Mouse (Mus musculus) left cerebral cortex, adult 9 months (tissue): ENCODE data around the gene Prpf4.

Source experiments
- DNase-seq, 2 experiments: peaks; one replicate each; pipeline ENCODE4 v3.0.0; 2022; ENCODE audit warnings: low spot score in 2 of 2

Prpf4 gene

GRCm38 (mm10) chr4:62437256-62437778 lies 28.7 kb downstream of the Prpf4 start:
- no peak for DNase-seq

GRCm38 (mm10) chr4:62437871-62438270 lies 29.3 kb downstream of the Prpf4 start:
- DNase-seq: no peak

- DNase-seq: no peak
Observed at GRCm38 (mm10) chr4:62439793-62440192, 31.2 kb downstream of the Prpf4 start.

- no peak for DNase-seq
Observed at GRCm38 (mm10) chr4:62440544-62440943, 31.9 kb downstream of the Prpf4 start.

- DNase-seq: no peak
Observed at GRCm38 (mm10) chr4:62440986-62441385, 32.4 kb downstream of the Prpf4 start.

- DNase-seq: peak in 1 of 2 experiments; percentile 32
Observed at GRCm38 (mm10) chr4:62454995-62455394, 46.4 kb downstream of the Prpf4 start.

- DNase-seq: peak; percentile 7 to 59
Observed at GRCm38 (mm10) chr4:62459081-62459480, 50.5 kb downstream of the Prpf4 start.

GRCm38 (mm10) chr4:62460348-62460747 lies 51.8 kb downstream of the Prpf4 start:
- no peak for DNase-seq

- DNase-seq: no peak
Observed at GRCm38 (mm10) chr4:62463124-62463523, 54.5 kb downstream of the Prpf4 start.

GRCm38 (mm10) chr4:62468158-62468557 lies 59.6 kb downstream of the Prpf4 start:
- DNase-seq: no peak

- peak; percentile 14 to 84 for DNase-seq
Observed at GRCm38 (mm10) chr4:62470598-62471051, 62.0 kb downstream of the Prpf4 start, which contains the start of gene Wdr31. Gene Wdr31, minus strand, starts transcription at chr4:62470896.

- DNase-seq: peak in 1 of 2 experiments; percentile 35
Observed at GRCm38 (mm10) chr4:62472071-62472470, 63.5 kb downstream of the Prpf4 start.

- DNase-seq: no peak
Observed at GRCm38 (mm10) chr4:62475131-62475530, 66.5 kb downstream of the Prpf4 start.

- no peak for DNase-seq
Observed at GRCm38 (mm10) chr4:62475793-62476192, 67.2 kb downstream of the Prpf4 start.
